Mouse (Mus musculus) brain, adult 10 weeks (tissue): ENCODE results near the gene Senp5. TPM values are rescaled to one million over a fixed set of nuclear protein-coding genes. Genes with fewer than 3 reads are reported as not detected.

Experiments used
- polyA plus RNA-seq: library from polyadenylated mRNA; stranded (reverse); fragments of 350-450 nt; fragmentation: Illumina TruSeq; extraction: RNeasy Lipid Tissue Mini Kit (QIAGEN cat#74804); gene quantifications from one replicate; pipeline ENCODE4 v1.2.3, GENCODE M21; 2015; ENCODE audit warnings: low read depth, low replicate concordance

The Senp5 gene
- polyA plus RNA-seq, result 31.2 TPM

GRCm38 (mm10) chr16:32002509-32003477 lies at the start of gene Senp5:
Gene Senp5, minus strand, starts transcription at chr16:32003287.

GRCm38 (mm10) chr16:31948345-31948774 lies 54.7 kb downstream of the Senp5 start, which contains the start of the genes 0610012G03Rik and Ncbp2:
Gene 0610012G03Rik, minus strand, starts transcription at chr16:31948494.
Gene Ncbp2, plus strand, starts transcription at chr16:31948513.

GRCm38 (mm10) chr16:31933751-31934549 lies 69.1 kb downstream of the Senp5 start, which contains the start of gene Pigz:
Gene Pigz, plus strand, starts transcription at chr16:31933851.

Other genes with a start within 250 kb of the Senp5 start
- 0.58 TPM for gene Meltf, start 124.5 kb downstream of the Senp5 start, polyA plus RNA-seq
- gene Pigz, start 69.4 kb downstream of the Senp5 start, polyA plus RNA-seq, result 20.3 TPM
- gene 0610012G03Rik, start 54.8 kb downstream of the Senp5 start, polyA plus RNA-seq, result 48.2 TPM
- gene Ncbp2, start 54.8 kb downstream of the Senp5 start, polyA plus RNA-seq, result 63.4 TPM
- 21.2 TPM for gene Pak2, start 76.1 kb upstream of the Senp5 start, polyA plus RNA-seq
- 36.6 TPM for gene Pigx, start 96.5 kb upstream of the Senp5 start, polyA plus RNA-seq
- gene Cep19, start 96.5 kb upstream of the Senp5 start, polyA plus RNA-seq, result 96.5 TPM
- gene Nrros, start 162.3 kb upstream of the Senp5 start, polyA plus RNA-seq, result 5.6 TPM
- not detected for gene Bex6, start 176.5 kb upstream of the Senp5 start, polyA plus RNA-seq
- gene Fbxo45, start 243.9 kb upstream of the Senp5 start, polyA plus RNA-seq, result 34.5 TPM
- 18.7 TPM for gene Wdr53, start 243.9 kb upstream of the Senp5 start, polyA plus RNA-seq